Mouse (Mus musculus): ENCODE measurements at regions not wholly inside any gene's neighbourhood (a gene's known extent, or its start where the extent isn't known, plus 50 kb on each side); places are given as distances from the start of the nearest gene placed in this dataset.
A peak's percentile ranks its signal among the peaks of the same experiment; 100 is the strongest.

- DNase-seq (ENCODE audit: low spot score): no peak
Observed at GRCm38 (mm10) chr13:48316747-48317146, 55.7 kb downstream of the Id4 start.

- DNase-seq (ENCODE audit: low spot score): no peak
Observed at GRCm38 (mm10) chr13:48317457-48317856, 56.4 kb downstream of the Id4 start.

GRCm38 (mm10) chr13:48319001-48319400 lies 58.0 kb downstream of the Id4 start:
- DNase-seq (ENCODE audit: low spot score): no peak

GRCm38 (mm10) chr13:48324290-48324718 lies 63.3 kb downstream of the Id4 start:
- DNase-seq (ENCODE audit: low spot score): peak; percentile 11

GRCm38 (mm10) chr13:48330619-48331018 lies 69.6 kb downstream of the Id4 start:
- DNase-seq (ENCODE audit: low spot score): no peak

- DNase-seq (ENCODE audit: low spot score): no peak
Observed at GRCm38 (mm10) chr13:48336135-48336534, 75.1 kb downstream of the Id4 start.

- DNase-seq (ENCODE audit: low spot score): no peak
Observed at GRCm38 (mm10) chr13:48336602-48337001, 75.6 kb downstream of the Id4 start.

GRCm38 (mm10) chr13:48338561-48338960 lies 77.5 kb downstream of the Id4 start:
- no peak for DNase-seq (ENCODE audit: low spot score)

- no peak for DNase-seq (ENCODE audit: low spot score)
Observed at GRCm38 (mm10) chr13:48350124-48350523, 89.1 kb downstream of the Id4 start.

- DNase-seq (ENCODE audit: low spot score): no peak
Observed at GRCm38 (mm10) chr13:48350955-48351354, 89.9 kb downstream of the Id4 start.

GRCm38 (mm10) chr13:48357118-48357517 lies 96.1 kb downstream of the Id4 start:
- no peak for DNase-seq (ENCODE audit: low spot score)

- DNase-seq (ENCODE audit: low spot score): no peak
Observed at GRCm38 (mm10) chr13:48357640-48358039, 96.6 kb downstream of the Id4 start.

GRCm38 (mm10) chr13:48371060-48371459 lies 110.0 kb downstream of the Id4 start:
- no peak for DNase-seq (ENCODE audit: low spot score)

- no peak for DNase-seq (ENCODE audit: low spot score)
Observed at GRCm38 (mm10) chr13:48376405-48376804, 115.4 kb downstream of the Id4 start.

GRCm38 (mm10) chr13:48383580-48384445 lies 122.8 kb downstream of the Id4 start:
- DNase-seq (ENCODE audit: low spot score): no peak

- no peak for DNase-seq (ENCODE audit: low spot score)
Observed at GRCm38 (mm10) chr13:48384901-48385300, 123.9 kb downstream of the Id4 start.

GRCm38 (mm10) chr13:48391126-48391525 lies 122.1 kb downstream of the Zfp169 start:
- no peak for DNase-seq (ENCODE audit: low spot score)

GRCm38 (mm10) chr13:48397761-48398160 lies 115.5 kb downstream of the Zfp169 start:
- DNase-seq (ENCODE audit: low spot score): no peak

GRCm38 (mm10) chr13:48398617-48399016 lies 114.6 kb downstream of the Zfp169 start:
- no peak for DNase-seq (ENCODE audit: low spot score)

- DNase-seq (ENCODE audit: low spot score): no peak
Observed at GRCm38 (mm10) chr13:48402316-48402715, 110.9 kb downstream of the Zfp169 start.

- no peak for DNase-seq (ENCODE audit: low spot score)
Observed at GRCm38 (mm10) chr13:48422438-48423329, 90.6 kb downstream of the Zfp169 start.

- DNase-seq (ENCODE audit: low spot score): no peak
Observed at GRCm38 (mm10) chr13:48426816-48427215, 86.4 kb downstream of the Zfp169 start.
